Mouse (Mus musculus): ENCODE data around the gene Prkca. TPM values are rescaled to one million over a fixed set of nuclear protein-coding genes. Genes with fewer than 3 reads are reported as not detected.

The Prkca gene
- 18.2 and 19.8 TPM in 2 replicates for polyA plus RNA-seq (2014; fragmentation: Nextera tagmentation; extraction: Ambion mirVana)

GRCm38 (mm10) chr11:108343789-108344462, at the start of gene Prkca:
TSS of gene Prkca (minus strand) at chr11:108343928.
- Histone ChIP-seq H3K36me3 (ENCODE audit: control insufficient read depth, insufficient read depth, low read length) (no peaks in the 10 kb centered on the region), H3K4me3 (ENCODE audit: low read depth, low read length) (peak within 1 kb of the TSS; percentile 91), H3K4me1 (replicated peaks; ENCODE audit: control insufficient read depth, insufficient read depth, low read length) (peaks cover 4% of the 10 kb centered on the region; the same call in 1 of the 2 replicates), H3K27ac (ENCODE audit: low read depth) (peak within 1 kb of the TSS; percentile 71), H3K9ac (ENCODE audit: low read length) (peak within 1 kb of the TSS; percentile 67), H3K9me3 (ENCODE audit: control insufficient read depth, low read length) (no peaks in the 10 kb centered on the region), H3K4me2 (ENCODE audit: low read length) (peak within 1 kb of the TSS; percentile 99), H3K27me3 (replicated peaks; ENCODE audit: control insufficient read depth, insufficient read depth, low read length) (0 out of 2 replicates have a peak, but pooled peaks cover 2% of the 10 kb centered on the region)
- DNase-seq (ENCODE audit: low spot score) = peak; percentile 96
- peak; percentile 94 for ATAC-seq (replicated peaks; ENCODE audit: low FRiP score, low TSS enrichment, low read depth)
- under 1% methylated on average over 53 of the region's 63 CpGs for WGBS

GRCm38 (mm10) chr11:108385666-108386024, 41.9 kb upstream of the Prkca start:
- no peak overlapping the region for H3K4me3 ChIP-seq (ENCODE audit: low read depth, low read length)
- H3K4me1 ChIP-seq (replicated peaks; ENCODE audit: control insufficient read depth, insufficient read depth, low read length) = no peaks in the 10 kb centered on the region
- 72% methylated on average over 1 of the region's 1 CpGs for WGBS
- no peak for DNase-seq (ENCODE audit: low spot score)
- no peaks in the 10 kb centered on the region for H3K36me3 ChIP-seq (ENCODE audit: control insufficient read depth, insufficient read depth, low read length)
- H3K27me3 ChIP-seq (replicated peaks; ENCODE audit: control insufficient read depth, insufficient read depth, low read length) = no peaks in the 10 kb centered on the region
- no peak overlapping the region for H3K4me2 ChIP-seq (ENCODE audit: low read length)
- ATAC-seq (replicated peaks; ENCODE audit: low FRiP score, low TSS enrichment, low read depth) = no peak
- H3K9ac ChIP-seq (ENCODE audit: low read length) = no peak overlapping the region
- no peaks in the 10 kb centered on the region for H3K9me3 ChIP-seq (ENCODE audit: control insufficient read depth, low read length)
- H3K27ac ChIP-seq (ENCODE audit: low read depth) = no peak overlapping the region

GRCm38 (mm10) chr11:108384920-108385665, 41.4 kb upstream of the Prkca start:
- 53% methylated on average over 4 of the region's 4 CpGs for WGBS
- H3K9me3 ChIP-seq (ENCODE audit: control insufficient read depth, low read length) = no peaks in the 10 kb centered on the region
- no peak for DNase-seq (ENCODE audit: low spot score)
- H3K4me2 ChIP-seq (ENCODE audit: low read length) = no peak overlapping the region
- H3K9ac ChIP-seq (ENCODE audit: low read length) = no peak overlapping the region
- no peak overlapping the region for H3K27ac ChIP-seq (ENCODE audit: low read depth)
- H3K36me3 ChIP-seq (ENCODE audit: control insufficient read depth, insufficient read depth, low read length) = no peaks in the 10 kb centered on the region
- no peaks in the 10 kb centered on the region for H3K4me1 ChIP-seq (replicated peaks; ENCODE audit: control insufficient read depth, insufficient read depth, low read length)
- H3K4me3 ChIP-seq (ENCODE audit: low read depth, low read length) = no peak overlapping the region
- no peaks in the 10 kb centered on the region for H3K27me3 ChIP-seq (replicated peaks; ENCODE audit: control insufficient read depth, insufficient read depth, low read length)
- no peak for ATAC-seq (replicated peaks; ENCODE audit: low FRiP score, low TSS enrichment, low read depth)

GRCm38 (mm10) chr11:108382664-108383063, 38.9 kb upstream of the Prkca start:
- Histone ChIP-seq H3K4me3 (ENCODE audit: low read depth, low read length) (no peak overlapping the region), H3K27ac (ENCODE audit: low read depth) (no peak overlapping the region), H3K4me2 (ENCODE audit: low read length) (no peak overlapping the region), H3K27me3 (replicated peaks; ENCODE audit: control insufficient read depth, insufficient read depth, low read length) (no peaks in the 10 kb centered on the region), H3K9me3 (ENCODE audit: control insufficient read depth, low read length) (no peaks in the 10 kb centered on the region), H3K36me3 (ENCODE audit: control insufficient read depth, insufficient read depth, low read length) (no peaks in the 10 kb centered on the region), H3K9ac (ENCODE audit: low read length) (no peak overlapping the region), H3K4me1 (replicated peaks; ENCODE audit: control insufficient read depth, insufficient read depth, low read length) (no peaks in the 10 kb centered on the region)
- WGBS = 75% methylated on average over 3 of the region's 3 CpGs
- DNase-seq (ENCODE audit: low spot score) = no peak
- no peak for ATAC-seq (replicated peaks; ENCODE audit: low FRiP score, low TSS enrichment, low read depth)

GRCm38 (mm10) chr11:108378363-108378751, 34.6 kb upstream of the Prkca start:
- 71% methylated on average over 4 of the region's 4 CpGs for WGBS
- no peaks in the 10 kb centered on the region for H3K36me3 ChIP-seq (ENCODE audit: control insufficient read depth, insufficient read depth, low read length)
- H3K9me3 ChIP-seq (ENCODE audit: control insufficient read depth, low read length) = no peaks in the 10 kb centered on the region
- H3K9ac ChIP-seq (ENCODE audit: low read length) = no peak overlapping the region
- H3K4me1 ChIP-seq (replicated peaks; ENCODE audit: control insufficient read depth, insufficient read depth, low read length) = no peaks in the 10 kb centered on the region
- no peak overlapping the region for H3K27ac ChIP-seq (ENCODE audit: low read depth)
- no peak overlapping the region for H3K4me2 ChIP-seq (ENCODE audit: low read length)
- no peaks in the 10 kb centered on the region for H3K27me3 ChIP-seq (replicated peaks; ENCODE audit: control insufficient read depth, insufficient read depth, low read length)
- peak; percentile 15; the same call in 1 of the 2 replicates for ATAC-seq (replicated peaks; ENCODE audit: low FRiP score, low TSS enrichment, low read depth)
- no peak for DNase-seq (ENCODE audit: low spot score)
- no peak overlapping the region for H3K4me3 ChIP-seq (ENCODE audit: low read depth, low read length)

- ATAC-seq (replicated peaks; ENCODE audit: low FRiP score, low TSS enrichment, low read depth) (peak; percentile 81), DNase-seq (ENCODE audit: low spot score) (peak; percentile 94)
- no peak overlapping the region for H3K27ac ChIP-seq (ENCODE audit: low read depth)
- no peaks in the 10 kb centered on the region for H3K4me1 ChIP-seq (replicated peaks; ENCODE audit: control insufficient read depth, insufficient read depth, low read length)
- H3K4me3 ChIP-seq (ENCODE audit: low read depth, low read length) = no peak overlapping the region
- H3K4me2 ChIP-seq (ENCODE audit: low read length) = no peak overlapping the region
- H3K27me3 ChIP-seq (replicated peaks; ENCODE audit: control insufficient read depth, insufficient read depth, low read length) = no peaks in the 10 kb centered on the region
- H3K36me3 ChIP-seq (ENCODE audit: control insufficient read depth, insufficient read depth, low read length) = no peaks in the 10 kb centered on the region
- H3K9ac ChIP-seq (ENCODE audit: low read length) = no peak overlapping the region
- no peaks in the 10 kb centered on the region for H3K9me3 ChIP-seq (ENCODE audit: control insufficient read depth, low read length)
- 39% methylated on average over 19 of the region's 19 CpGs for WGBS
Measured at GRCm38 (mm10) chr11:108377680-108378362, 34.1 kb upstream of the Prkca start.

- Histone ChIP-seq H3K27me3 (replicated peaks; ENCODE audit: control insufficient read depth, insufficient read depth, low read length) (no peaks in the 10 kb centered on the region), H3K4me2 (ENCODE audit: low read length) (no peak overlapping the region), H3K4me1 (replicated peaks; ENCODE audit: control insufficient read depth, insufficient read depth, low read length) (no peaks in the 10 kb centered on the region), H3K9me3 (ENCODE audit: control insufficient read depth, low read length) (no peaks in the 10 kb centered on the region), H3K36me3 (ENCODE audit: control insufficient read depth, insufficient read depth, low read length) (no peaks in the 10 kb centered on the region), H3K9ac (ENCODE audit: low read length) (no peak overlapping the region), H3K27ac (ENCODE audit: low read depth) (no peak overlapping the region), H3K4me3 (ENCODE audit: low read depth, low read length) (no peak overlapping the region)
- ATAC-seq (replicated peaks; ENCODE audit: low FRiP score, low TSS enrichment, low read depth) (no peak), DNase-seq (ENCODE audit: low spot score) (no peak)
- 97% methylated on average over 7 of the region's 7 CpGs for WGBS
Measured at GRCm38 (mm10) chr11:108376815-108377214, 33.1 kb upstream of the Prkca start.

GRCm38 (mm10) chr11:108367046-108367445, 23.3 kb upstream of the Prkca start:
- H3K27ac ChIP-seq (ENCODE audit: low read depth) = no peak overlapping the region
- no peak overlapping the region for H3K4me2 ChIP-seq (ENCODE audit: low read length)
- ATAC-seq (replicated peaks; ENCODE audit: low FRiP score, low TSS enrichment, low read depth) = no peak
- H3K9me3 ChIP-seq (ENCODE audit: control insufficient read depth, low read length) = no peaks in the 10 kb centered on the region
- H3K36me3 ChIP-seq (ENCODE audit: control insufficient read depth, insufficient read depth, low read length) = no peaks in the 10 kb centered on the region
- no peak for DNase-seq (ENCODE audit: low spot score)
- peaks cover 16% of the 10 kb centered on the region for H3K4me1 ChIP-seq (replicated peaks; ENCODE audit: control insufficient read depth, insufficient read depth, low read length)
- no peaks in the 10 kb centered on the region for H3K27me3 ChIP-seq (replicated peaks; ENCODE audit: control insufficient read depth, insufficient read depth, low read length)
- no peak overlapping the region for H3K9ac ChIP-seq (ENCODE audit: low read length)
- 59% methylated on average over 1 of the region's 1 CpGs for WGBS
- no peak overlapping the region for H3K4me3 ChIP-seq (ENCODE audit: low read depth, low read length)
